Mouse (Mus musculus): Measurements from ENCODE around the gene Meis2.

Gene Meis2

DNA sequence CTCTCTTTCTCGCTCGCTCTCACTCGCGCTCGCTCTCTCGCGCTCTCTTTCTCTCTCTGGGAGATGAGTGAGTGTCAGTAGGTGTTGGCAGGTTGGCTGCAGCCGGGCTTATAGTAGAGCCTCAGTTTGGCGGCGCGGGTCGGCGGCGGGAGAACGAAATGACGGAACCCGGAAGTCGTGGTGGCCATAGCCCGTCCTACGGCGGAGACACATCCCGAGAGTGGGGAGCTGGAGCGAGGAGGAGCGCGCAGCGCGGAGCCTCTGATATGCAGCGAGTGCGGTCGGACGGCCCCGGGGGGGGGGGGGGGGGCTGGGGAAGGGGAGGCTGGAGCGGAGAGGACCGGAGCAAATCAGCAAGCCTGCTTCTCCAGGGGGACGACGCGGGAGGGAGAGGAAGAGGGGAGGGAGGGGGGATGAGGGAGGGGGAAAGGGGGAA, at the start of gene Meis2:
TSS of gene Meis2 (minus strand) at position 270 of the 436 bp plus-strand sequence.
- DNase-seq (ENCODE audit: extremely low spot score): peak; percentile 95

- no peak for DNase-seq (ENCODE audit: extremely low spot score)
Observed at GRCm38 (mm10) chr2:116106194-116106593, 40.6 kb upstream of the Meis2 start.

DNA sequence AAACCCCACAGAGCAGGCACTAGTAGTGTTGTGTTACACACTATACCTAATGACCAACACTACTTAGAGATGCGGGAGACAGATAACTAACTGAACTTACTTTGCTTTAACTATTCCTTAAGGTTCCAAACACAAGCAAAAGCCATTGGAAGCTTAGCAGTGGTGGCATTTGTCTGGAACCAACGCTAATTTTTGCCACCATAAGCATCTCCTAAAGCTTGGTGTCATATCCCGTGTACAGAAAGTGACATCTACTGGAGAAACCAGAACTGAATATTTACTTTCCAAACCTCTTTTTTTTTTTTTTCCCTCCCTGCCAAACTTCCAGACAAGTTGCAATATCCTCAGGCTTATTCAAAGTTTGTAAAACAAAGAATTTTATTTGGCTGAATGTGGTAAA, 39.5 kb upstream of the Meis2 start:
- DNase-seq (ENCODE audit: extremely low spot score): no peak

GRCm38 (mm10) chr2:116103411-116103996, 37.9 kb upstream of the Meis2 start:
- peak; percentile 45 for DNase-seq (ENCODE audit: extremely low spot score)

DNA sequence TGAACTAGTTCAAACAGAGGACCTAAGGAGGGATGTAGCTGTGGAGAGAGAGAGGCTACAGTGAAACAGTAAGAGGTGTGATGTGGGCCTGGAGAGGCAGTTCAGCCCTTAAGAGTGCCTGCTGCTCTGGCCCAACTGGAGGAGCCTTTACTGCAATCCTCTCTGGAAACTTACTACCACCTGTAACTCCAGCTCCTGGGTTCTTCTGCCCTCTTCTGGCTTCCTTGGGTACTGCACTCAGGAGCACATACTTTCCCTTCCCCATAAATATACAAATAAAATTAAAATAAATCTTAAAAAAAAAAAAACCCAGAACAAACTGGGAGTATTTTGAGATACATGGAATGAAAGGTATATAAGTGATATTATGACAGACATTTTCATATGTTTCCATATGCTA, 35.6 kb upstream of the Meis2 start:
- peak; percentile 59 for DNase-seq (ENCODE audit: extremely low spot score)

GRCm38 (mm10) chr2:116080961-116081360, 15.3 kb upstream of the Meis2 start:
- no peak for DNase-seq (ENCODE audit: extremely low spot score)

DNA sequence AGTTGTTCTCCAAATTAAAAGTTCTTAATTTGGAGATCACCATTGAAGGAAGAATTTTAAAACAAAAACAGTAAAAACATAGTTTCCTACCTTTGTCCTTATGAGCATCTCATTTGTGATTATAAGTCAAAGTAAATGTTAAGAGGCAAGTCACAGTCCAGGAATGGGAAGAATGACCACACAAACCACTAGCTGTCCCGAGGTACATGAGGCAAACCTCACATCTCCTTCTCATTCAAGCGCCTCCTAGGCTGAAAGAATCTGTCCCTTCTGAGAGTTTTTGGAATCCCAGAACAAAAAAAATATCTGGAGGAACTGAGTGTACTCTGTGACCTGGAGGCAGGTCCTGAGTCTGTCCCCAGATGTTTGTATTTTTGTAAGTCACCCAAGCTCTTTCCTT, 13.2 kb upstream of the Meis2 start:
- no peak for DNase-seq (ENCODE audit: extremely low spot score)

- no peak for DNase-seq (ENCODE audit: extremely low spot score)
Observed at GRCm38 (mm10) chr2:116077716-116078115, 12.1 kb upstream of the Meis2 start.

GRCm38 (mm10) chr2:116076752-116077480, 11.3 kb upstream of the Meis2 start:
- no peak for DNase-seq (ENCODE audit: extremely low spot score)

DNA sequence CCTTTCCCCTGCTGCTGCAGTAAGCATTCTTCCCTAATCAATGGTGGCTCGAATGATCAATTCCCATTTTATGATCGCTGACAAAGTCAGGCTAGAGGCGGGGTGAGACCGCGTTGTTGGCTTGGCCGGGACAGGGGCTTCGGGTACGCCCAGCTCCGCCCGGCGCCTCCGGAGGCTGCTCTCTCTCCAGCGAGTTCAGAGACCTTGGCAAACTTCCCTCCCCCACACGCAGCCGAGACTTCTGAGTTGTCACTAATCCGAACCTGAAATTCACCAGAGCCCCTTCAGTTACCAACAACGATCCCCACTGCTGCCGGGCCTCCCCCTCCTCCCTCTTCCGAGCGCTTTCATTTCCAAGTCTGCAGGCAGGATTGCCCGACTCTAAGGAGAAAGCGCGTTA, 10.3 kb upstream of the Meis2 start:
- peak; percentile 84 for DNase-seq (ENCODE audit: extremely low spot score)

- peak; percentile 74 for DNase-seq (ENCODE audit: extremely low spot score)
Observed at GRCm38 (mm10) chr2:116075477-116075876, 9.8 kb upstream of the Meis2 start.

GRCm38 (mm10) chr2:116074726-116075440, 9.2 kb upstream of the Meis2 start:
- DNase-seq (ENCODE audit: extremely low spot score): peak; percentile 44

GRCm38 (mm10) chr2:116074061-116074460, 8.4 kb upstream of the Meis2 start:
- no peak for DNase-seq (ENCODE audit: extremely low spot score)

DNA sequence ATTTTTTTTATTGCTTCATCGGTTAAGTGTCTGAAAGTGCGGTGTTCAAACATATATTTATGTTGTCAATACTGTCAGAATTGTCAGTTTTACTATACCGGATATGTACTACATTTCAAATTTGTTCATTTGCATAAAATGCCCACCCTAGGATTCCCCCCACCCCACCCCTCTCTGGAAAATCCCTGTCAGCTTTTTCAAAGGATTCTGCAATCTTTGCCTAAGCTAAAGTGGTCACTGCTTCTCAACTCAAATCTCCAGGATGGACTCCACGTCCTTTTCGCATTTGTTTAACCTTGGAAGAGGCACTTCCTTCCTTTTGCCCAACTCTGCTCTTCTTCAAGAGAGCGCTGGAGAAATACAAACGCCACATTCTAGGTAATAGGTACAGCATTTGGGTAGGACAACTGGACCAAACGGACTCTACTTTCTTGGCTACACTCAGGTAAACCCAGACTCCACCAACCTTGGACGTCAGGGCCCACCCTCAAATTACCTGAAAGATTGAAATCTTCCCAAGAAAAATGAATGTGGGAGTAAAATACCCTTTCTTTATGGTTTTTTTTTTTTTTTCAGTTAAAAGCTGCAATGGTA, 7.8 kb upstream of the Meis2 start:
- DNase-seq (ENCODE audit: extremely low spot score): no peak

GRCm38 (mm10) chr2:116072706-116073105, 7.1 kb upstream of the Meis2 start:
- no peak for DNase-seq (ENCODE audit: extremely low spot score)

GRCm38 (mm10) chr2:116072321-116072640, 6.6 kb upstream of the Meis2 start:
- peak; percentile 47 for DNase-seq (ENCODE audit: extremely low spot score)

GRCm38 (mm10) chr2:116071571-116072320, 6.1 kb upstream of the Meis2 start:
- peak; percentile 75 for DNase-seq (ENCODE audit: extremely low spot score)

- no peak for DNase-seq (ENCODE audit: extremely low spot score)
Observed at GRCm38 (mm10) chr2:116070614-116071425, 5.2 kb upstream of the Meis2 start.

GRCm38 (mm10) chr2:116069451-116070225, 4.0 kb upstream of the Meis2 start:
- peak; percentile 76 for DNase-seq (ENCODE audit: extremely low spot score)

GRCm38 (mm10) chr2:116068901-116069300, 3.3 kb upstream of the Meis2 start:
- DNase-seq (ENCODE audit: extremely low spot score): no peak
